19 mouse cellular contexts compared by ENCODE assay signal in genomic region chr8:66918471-66918870, GRCm38 (mm10). TPM values are rescaled to one million over a fixed set of nuclear protein-coding genes. Genes with fewer than 3 reads are reported as not detected.
DNase-seq lines count a peak whose midpoint lies in the region; ATAC-seq and TF ChIP-seq lines count a peak whose summit lies in the region.
"Had no signal": no experiment of that assay in that cellular context is flagged by ENCODE, and none has a peak within 500 bp of the region (broad histone marks: within the 10 kb centered on the region; RNA-seq: fewer than 3 reads in every experiment).

No protein-coding gene starts in this region.

- H3K27me3 ChIP-seq in forebrain, embryonic 13.5 days, result no peaks in the 10 kb centered on the region
- H3K27me3 ChIP-seq in forebrain, embryonic 12.5 days, result no peaks in the 10 kb centered on the region
- no peaks in the 10 kb centered on the region for H3K27me3 ChIP-seq in kidney, embryonic 16.5 days (ENCODE audit: insufficient read depth, low read length)
- no peaks in the 10 kb centered on the region for H3K27me3 ChIP-seq in kidney, embryonic 15.5 days
- H3K27me3 ChIP-seq in neural tube, embryonic 14.5 days (ENCODE audit: control insufficient read depth, insufficient read depth, low read length), result no peaks in the 10 kb centered on the region
- H3K27me3 ChIP-seq in neural tube, embryonic 15.5 days (replicated peaks), result no peaks in the 10 kb centered on the region
- no peaks in the 10 kb centered on the region for H3K27me3 ChIP-seq in stomach, postnatal 0 days (ENCODE audit: control insufficient read depth, insufficient read depth, low read length)
- H3K27me3 ChIP-seq: heart, embryonic 12.5 days; limb, embryonic 12.5 days; liver, embryonic 13.5 days; lung, embryonic 15.5 days had no signal

- 84% methylated on average over 4 of the region's 4 CpGs for WGBS in forebrain, embryonic 13.5 days
- 71% methylated on average over 4 of the region's 4 CpGs for WGBS in forebrain, embryonic 12.5 days
- 52% methylated on average over 4 of the region's 4 CpGs for WGBS in kidney, embryonic 16.5 days
- 51% methylated on average over 4 of the region's 4 CpGs for WGBS in kidney, embryonic 15.5 days
- WGBS in neural tube, embryonic 14.5 days, result 71% methylated on average over 4 of the region's 4 CpGs
- WGBS in neural tube, embryonic 15.5 days, result 73% methylated on average over 4 of the region's 4 CpGs
- 60% methylated on average over 4 of the region's 4 CpGs for WGBS in stomach, postnatal 0 days

- H3K36me3 ChIP-seq in forebrain, embryonic 13.5 days (ENCODE audit: poor library complexity, severe bottlenecking), result no peaks in the 10 kb centered on the region
- no peaks in the 10 kb centered on the region for H3K36me3 ChIP-seq in forebrain, embryonic 12.5 days (replicated peaks)
- no peaks in the 10 kb centered on the region for H3K36me3 ChIP-seq in kidney, embryonic 16.5 days (ENCODE audit: insufficient read depth, low read length)
- no peaks in the 10 kb centered on the region for H3K36me3 ChIP-seq in kidney, embryonic 15.5 days
- no peaks in the 10 kb centered on the region for H3K36me3 ChIP-seq in neural tube, embryonic 14.5 days (ENCODE audit: control insufficient read depth, insufficient read depth, low read length)
- no peaks in the 10 kb centered on the region for H3K36me3 ChIP-seq in neural tube, embryonic 15.5 days
- no peaks in the 10 kb centered on the region for H3K36me3 ChIP-seq in stomach, postnatal 0 days (ENCODE audit: control insufficient read depth, insufficient read depth, low read length)
- H3K36me3 ChIP-seq: heart, embryonic 12.5 days; limb, embryonic 12.5 days; liver, embryonic 13.5 days; lung, embryonic 15.5 days had no signal

- H3K4me2 ChIP-seq in forebrain, embryonic 13.5 days, result no peak overlapping the region
- no peak overlapping the region for H3K4me2 ChIP-seq in forebrain, embryonic 12.5 days
- no peak overlapping the region for H3K4me2 ChIP-seq in kidney, embryonic 16.5 days (replicated peaks; ENCODE audit: low read depth, low read length)
- no peak overlapping the region for H3K4me2 ChIP-seq in kidney, embryonic 15.5 days
- no peak overlapping the region for H3K4me2 ChIP-seq in neural tube, embryonic 14.5 days (ENCODE audit: low read depth, low read length)
- no peak overlapping the region for H3K4me2 ChIP-seq in neural tube, embryonic 15.5 days
- no peak overlapping the region for H3K4me2 ChIP-seq in stomach, postnatal 0 days (replicated peaks; ENCODE audit: low read depth)
- H3K4me2 ChIP-seq: heart, embryonic 12.5 days; limb, embryonic 12.5 days; liver, embryonic 13.5 days; lung, embryonic 15.5 days had no signal

- no peak overlapping the region for H3K4me3 ChIP-seq in forebrain, embryonic 13.5 days
- H3K4me3 ChIP-seq in forebrain, embryonic 12.5 days (replicated peaks), result no peak overlapping the region
- H3K4me3 ChIP-seq in kidney, embryonic 16.5 days (ENCODE audit: low read length), result no peak overlapping the region
- no peak overlapping the region for H3K4me3 ChIP-seq in kidney, embryonic 15.5 days (replicated peaks)
- H3K4me3 ChIP-seq in neural tube, embryonic 14.5 days (ENCODE audit: low read depth, low read length), result no peak overlapping the region
- H3K4me3 ChIP-seq in neural tube, embryonic 15.5 days (replicated peaks), result no peak overlapping the region
- H3K4me3 ChIP-seq in stomach, postnatal 0 days (ENCODE audit: low read depth, low read length), result no peak overlapping the region
- H3K4me3 ChIP-seq: heart, embryonic 12.5 days; limb, embryonic 12.5 days; liver, embryonic 13.5 days; lung, embryonic 15.5 days had no signal

- TF ChIP-seq CTCF in stomach, postnatal 0 days (IDR thresholded peaks at IDR 0.05; ENCODE audit: low read depth), result peak; percentile 47

- ATAC-seq in forebrain, embryonic 13.5 days, result peak; percentile 31; the same call in 1 of the 2 replicates
- no peak; the same call in 1 of the 2 replicates for ATAC-seq in forebrain, embryonic 12.5 days (ENCODE audit: low FRiP score)
- peak; percentile 59; the same call in 1 of the 2 replicates for ATAC-seq in kidney, embryonic 16.5 days (ENCODE audit: low FRiP score, low TSS enrichment)
- no peak for ATAC-seq in kidney, embryonic 15.5 days (replicated peaks; ENCODE audit: low FRiP score)
- peak; percentile 41; the same call in 1 of the 2 replicates for ATAC-seq in neural tube, embryonic 14.5 days (ENCODE audit: low read depth)
- no peak for ATAC-seq in neural tube, embryonic 15.5 days (ENCODE audit: low FRiP score)
- ATAC-seq in stomach, postnatal 0 days (ENCODE audit: low FRiP score, low TSS enrichment), result no peak
- ATAC-seq: activated CD4-positive, CD25-positive, alpha-beta regulatory T cell, adult 4 months had no signal

- H3K27ac ChIP-seq in forebrain, embryonic 13.5 days, result no peak overlapping the region
- no peak overlapping the region for H3K27ac ChIP-seq in forebrain, embryonic 12.5 days
- H3K27ac ChIP-seq in kidney, embryonic 16.5 days (ENCODE audit: low read length), result no peak overlapping the region
- no peak overlapping the region for H3K27ac ChIP-seq in kidney, embryonic 15.5 days
- no peak overlapping the region for H3K27ac ChIP-seq in neural tube, embryonic 14.5 days (ENCODE audit: low read depth, low read length)
- no peak overlapping the region for H3K27ac ChIP-seq in neural tube, embryonic 15.5 days (replicated peaks)
- H3K27ac ChIP-seq in stomach, postnatal 0 days (replicated peaks), result no peak overlapping the region
- H3K27ac ChIP-seq: limb, embryonic 12.5 days; liver, embryonic 13.5 days; lung, embryonic 15.5 days; macrophage had no signal

- H3K4me1 ChIP-seq in forebrain, embryonic 13.5 days, result no peaks in the 10 kb centered on the region
- H3K4me1 ChIP-seq in forebrain, embryonic 12.5 days, result no peaks in the 10 kb centered on the region
- no peaks in the 10 kb centered on the region for H3K4me1 ChIP-seq in kidney, embryonic 16.5 days (ENCODE audit: insufficient read depth, low read length)
- H3K4me1 ChIP-seq in kidney, embryonic 15.5 days, result no peaks in the 10 kb centered on the region
- H3K4me1 ChIP-seq in neural tube, embryonic 14.5 days (ENCODE audit: control insufficient read depth, insufficient read depth, low read length), result no peaks in the 10 kb centered on the region
- no peaks in the 10 kb centered on the region for H3K4me1 ChIP-seq in neural tube, embryonic 15.5 days
- H3K4me1 ChIP-seq in stomach, postnatal 0 days (replicated peaks; ENCODE audit: control insufficient read depth, insufficient read depth), result no peaks in the 10 kb centered on the region
- H3K4me1 ChIP-seq: limb, embryonic 12.5 days; liver, embryonic 13.5 days; lung, embryonic 15.5 days had no signal

- no peaks in the 10 kb centered on the region for H3K9me3 ChIP-seq in forebrain, embryonic 13.5 days (replicated peaks)
- H3K9me3 ChIP-seq in forebrain, embryonic 12.5 days, result no peaks in the 10 kb centered on the region
- no peaks in the 10 kb centered on the region for H3K9me3 ChIP-seq in kidney, embryonic 16.5 days (ENCODE audit: low read length)
- no peaks in the 10 kb centered on the region for H3K9me3 ChIP-seq in kidney, embryonic 15.5 days (replicated peaks)
- H3K9me3 ChIP-seq in neural tube, embryonic 14.5 days (ENCODE audit: control insufficient read depth, low read length), result no peaks in the 10 kb centered on the region
- H3K9me3 ChIP-seq in neural tube, embryonic 15.5 days (replicated peaks), result no peaks in the 10 kb centered on the region
- no peaks in the 10 kb centered on the region for H3K9me3 ChIP-seq in stomach, postnatal 0 days (ENCODE audit: control insufficient read depth, low read length)
- H3K9me3 ChIP-seq: limb, embryonic 12.5 days; liver, embryonic 13.5 days; lung, embryonic 15.5 days had no signal

- DNase-seq in stomach, postnatal 0 days (ENCODE audit: low spot score), result no peak
- DNase-seq in cerebellum, postnatal 36 days, result no peak
- DNase-seq: adrenal gland, postnatal 10 days; cerebellum, postnatal 10 days; embryo, embryonic 11 days; kidney, adult 18-20 months; liver, embryonic 13.5 days; thymus, postnatal 36 days had no signal

- no peak overlapping the region for H3K9ac ChIP-seq in forebrain, embryonic 13.5 days
- no peak overlapping the region for H3K9ac ChIP-seq in forebrain, embryonic 12.5 days
- no peak overlapping the region for H3K9ac ChIP-seq in kidney, embryonic 16.5 days (replicated peaks; ENCODE audit: low read length)
- H3K9ac ChIP-seq in kidney, embryonic 15.5 days, result no peak overlapping the region
- no peak overlapping the region for H3K9ac ChIP-seq in neural tube, embryonic 14.5 days (replicated peaks; ENCODE audit: low read depth, low read length)
- H3K9ac ChIP-seq in neural tube, embryonic 15.5 days (replicated peaks), result no peak overlapping the region
- H3K9ac ChIP-seq in stomach, postnatal 0 days (ENCODE audit: low read length), result no peak overlapping the region
- H3K9ac ChIP-seq: heart, embryonic 12.5 days; limb, embryonic 12.5 days; liver, embryonic 13.5 days; lung, embryonic 15.5 days had no signal

- TF ChIP-seq EP300 in stomach, postnatal 0 days (optimal IDR thresholded peaks at IDR 0.05), result no peak

RNA-seq across cellular contexts. Expression of gene Naf1, which starts 58.5 kb away (rescaled TPM):
- polyA plus RNA-seq in forebrain, embryonic 13.5 days (2015; fragmentation: Nextera tagmentation; extraction: Ambion mirVana), result 2.6 and 2.7 TPM in 2 replicates
- 3.5 and 4.3 TPM in 2 replicates for polyA plus RNA-seq in forebrain, embryonic 12.5 days (2016; fragmentation: Nextera tagmentation; extraction: Ambion mirVana)
- polyA plus RNA-seq in kidney, embryonic 16.5 days (2015; fragmentation: Nextera tagmentation; extraction: Ambion mirVana), result 2.8 and 2.9 TPM in 2 replicates
- polyA plus RNA-seq in kidney, embryonic 15.5 days (2015; fragmentation: Nextera tagmentation; extraction: Ambion mirVana), result 3.4 and 3.7 TPM in 2 replicates
- 3.5 and 4.4 TPM in 2 replicates for polyA plus RNA-seq in neural tube, embryonic 14.5 days (2014; fragmentation: Nextera tagmentation; extraction: Ambion mirVana)
- polyA plus RNA-seq in neural tube, embryonic 15.5 days (2015; fragmentation: Nextera tagmentation; extraction: Ambion mirVana), result 2.1 and 2.5 TPM in 2 replicates
- 2.1 and 2.3 TPM in 2 replicates for polyA plus RNA-seq in stomach, postnatal 0 days (2015; fragmentation: Nextera tagmentation; extraction: Ambion mirVana)

Comparison
In these comparisons a context has a peak if more than half of its experiments do, and no peak if none do; other contexts are left out.
1. ATAC-seq: peak in forebrain, embryonic 13.5 days (single experiment), kidney, embryonic 16.5 days (single experiment) and neural tube, embryonic 14.5 days (single experiment); none in forebrain, embryonic 12.5 days (single experiment), kidney, embryonic 15.5 days (single experiment), neural tube, embryonic 15.5 days (single experiment) and stomach, postnatal 0 days (single experiment).